Mouse (Mus musculus): ENCODE results near the gene Wwox.

The Wwox gene

GRCm38 (mm10) chr8:115357663-115358335, 918.3 kb downstream of the Wwox start:
- DNase-seq (ENCODE audit: low spot score) = no peak

- DNase-seq (ENCODE audit: low spot score) = no peak
Measured at GRCm38 (mm10) chr8:115358481-115358880, 919.0 kb downstream of the Wwox start.

GRCm38 (mm10) chr8:115359701-115360100, 920.2 kb downstream of the Wwox start:
- DNase-seq (ENCODE audit: low spot score) = peak; percentile 39

- peak; percentile 45 for DNase-seq (ENCODE audit: low spot score)
Measured at GRCm38 (mm10) chr8:115362518-115362917, 923.1 kb downstream of the Wwox start.

GRCm38 (mm10) chr8:115374957-115375356, 935.5 kb downstream of the Wwox start:
- DNase-seq (ENCODE audit: low spot score) = no peak

GRCm38 (mm10) chr8:115375361-115376047, 936.0 kb downstream of the Wwox start:
- no peak for DNase-seq (ENCODE audit: low spot score)

- no peak for DNase-seq (ENCODE audit: low spot score)
Measured at GRCm38 (mm10) chr8:115377321-115377720, 937.9 kb downstream of the Wwox start.

GRCm38 (mm10) chr8:115380017-115380416, 940.6 kb downstream of the Wwox start:
- DNase-seq (ENCODE audit: low spot score) = no peak

- no peak for DNase-seq (ENCODE audit: low spot score)
Measured at GRCm38 (mm10) chr8:115390921-115391504, 951.6 kb downstream of the Wwox start.

GRCm38 (mm10) chr8:115395840-115396239, 956.4 kb downstream of the Wwox start:
- DNase-seq (ENCODE audit: low spot score) = peak; percentile 22

- no peak for DNase-seq (ENCODE audit: low spot score)
Measured at GRCm38 (mm10) chr8:115397981-115398380, 958.5 kb downstream of the Wwox start.

- no peak for DNase-seq (ENCODE audit: low spot score)
Measured at GRCm38 (mm10) chr8:115400013-115400720, 960.7 kb downstream of the Wwox start.
